Mouse (Mus musculus): ENCODE measurements around the gene Mycbp2.

DNA sequence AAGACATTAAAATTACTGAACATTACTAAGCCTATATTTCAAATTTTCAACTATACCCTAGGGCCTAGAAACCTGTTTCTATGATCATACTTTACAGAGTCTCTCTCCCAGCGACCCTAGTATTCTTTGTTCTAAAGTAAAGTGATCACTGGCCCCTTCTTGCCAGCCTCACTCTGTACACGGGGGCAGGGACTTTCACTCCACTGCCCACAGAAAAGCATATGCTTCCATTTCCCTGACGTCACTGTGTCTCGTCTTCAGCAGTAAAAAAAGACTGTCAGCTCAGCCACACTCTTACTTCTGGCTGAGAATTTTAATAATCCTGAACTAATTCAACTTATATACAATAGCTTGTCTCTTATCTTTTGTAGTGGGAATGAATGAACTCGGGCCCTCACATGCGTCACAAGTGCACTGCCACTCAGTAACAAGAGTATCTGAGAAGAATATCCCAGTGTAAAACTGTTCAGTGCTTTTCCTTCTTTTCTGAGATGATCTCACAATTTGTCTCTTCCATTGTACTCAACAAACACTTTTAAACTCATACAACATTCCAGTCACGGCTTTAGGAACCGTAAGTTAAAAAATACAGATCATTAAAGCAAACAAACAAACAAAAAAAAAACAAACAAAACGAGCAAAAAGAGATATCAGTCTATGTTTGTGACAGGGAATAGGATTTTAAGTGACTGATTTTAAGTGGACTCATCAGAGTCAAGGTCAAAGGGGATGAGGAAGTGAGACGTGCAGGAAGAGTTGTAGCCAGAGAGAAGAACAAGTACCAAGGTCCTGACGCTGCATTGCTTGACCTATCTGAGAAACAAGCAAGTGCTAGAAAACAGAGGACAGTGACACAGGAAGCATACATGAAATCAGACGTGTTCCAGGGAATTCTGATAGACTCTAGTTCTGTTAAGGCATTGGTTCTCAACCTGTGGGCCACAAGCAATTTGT is 112.7 kb downstream of the Mycbp2 start:
- TF ChIP-seq CTCF (IDR thresholded peaks at IDR 0.05) (no peak), EP300 (IDR thresholded peaks at IDR 0.05) (no peak)

Measured in lung, postnatal 0 days (tissue).